Mouse (Mus musculus) hindbrain, embryonic 16.5 days (tissue): Measurements from ENCODE around the gene Vars2. TPM values are rescaled to one million over a fixed set of nuclear protein-coding genes. Genes with fewer than 3 reads are reported as not detected.

Experiments
- ATAC-seq: fragments of 200-750 bp; cut with Nextera tagmentation; 2 replicates; pipeline ENCODE4 v1.8.0; 2017; ENCODE audit warnings: moderate TSS enrichment, moderate library complexity
- H3K27ac ChIP-seq: fragments of 300-500 bp; sonication (generic); 2 replicates; pipeline ENCODE4 v1.5.1; 2014; ENCODE audit warnings: low read depth, mild to moderate bottlenecking, control low read depth, low read length, moderate library complexity
- H3K27me3 ChIP-seq: fragments of 300-500 bp; sonication (generic); replicated peaks from 2 replicates; pipeline ENCODE4 v1.6.1; 2014; ENCODE audit warnings: low read length; ENCODE audit not compliant: control insufficient read depth, insufficient read depth
- H3K36me3 ChIP-seq: fragments of 300-500 bp; sonication (generic); 2 replicates; pipeline ENCODE4 v1.6.1; 2014; ENCODE audit warnings: mild to moderate bottlenecking, low read length, moderate library complexity, mixed read lengths; ENCODE audit not compliant: control insufficient read depth, insufficient read depth
- H3K4me1 ChIP-seq: fragments of 300-500 bp; sonication (generic); 2 replicates; pipeline ENCODE4 v1.6.1; 2014; ENCODE audit warnings: low read depth, low read length; ENCODE audit not compliant: control insufficient read depth, insufficient read depth
- H3K4me2 ChIP-seq: fragments of 300-500 bp; sonication (generic); 2 replicates; pipeline ENCODE4 v1.6.1; 2014; ENCODE audit warnings: mild to moderate bottlenecking, low read length, control low read depth, moderate library complexity
- H3K4me3 ChIP-seq: fragments of 300-500 bp; sonication (generic); 2 replicates; pipeline ENCODE4 v1.5.1; 2014; ENCODE audit warnings: mild to moderate bottlenecking, low read length, control low read depth, moderate library complexity
- H3K9ac ChIP-seq: fragments of 300-500 bp; sonication (generic); 2 replicates; pipeline ENCODE4 v1.6.1; 2014; ENCODE audit warnings: low read depth, mild to moderate bottlenecking, control low read depth, low read length, moderate library complexity
- H3K9me3 ChIP-seq: fragments of 300-500 bp; sonication (generic); 2 replicates; pipeline ENCODE4 v1.6.1; 2014; ENCODE audit warnings: mild to moderate bottlenecking, low read length, moderate library complexity; ENCODE audit not compliant: control insufficient read depth
- WGBS: fragments of 180-500 bp; shearing (Covaris S2); extraction: QIAGEN DNeasy Blood & Tissue Kit; methylation state at CpG from one replicate; pipeline ENCODE4 v1.1.7; 2014; 5-methylcytosine and 5-hydroxymethylcytosine counted together
- polyA plus RNA-seq: library from polyadenylated mRNA; unstranded; fragments of >200 nt; fragmentation: Nextera tagmentation; extraction: Ambion mirVana; gene quantifications from 2 replicates; pipeline ENCODE4 v1.2.1, GENCODE M21; 2015

Gene Vars2
- 16.7 and 17.9 TPM in 2 replicates for polyA plus RNA-seq

DNA sequence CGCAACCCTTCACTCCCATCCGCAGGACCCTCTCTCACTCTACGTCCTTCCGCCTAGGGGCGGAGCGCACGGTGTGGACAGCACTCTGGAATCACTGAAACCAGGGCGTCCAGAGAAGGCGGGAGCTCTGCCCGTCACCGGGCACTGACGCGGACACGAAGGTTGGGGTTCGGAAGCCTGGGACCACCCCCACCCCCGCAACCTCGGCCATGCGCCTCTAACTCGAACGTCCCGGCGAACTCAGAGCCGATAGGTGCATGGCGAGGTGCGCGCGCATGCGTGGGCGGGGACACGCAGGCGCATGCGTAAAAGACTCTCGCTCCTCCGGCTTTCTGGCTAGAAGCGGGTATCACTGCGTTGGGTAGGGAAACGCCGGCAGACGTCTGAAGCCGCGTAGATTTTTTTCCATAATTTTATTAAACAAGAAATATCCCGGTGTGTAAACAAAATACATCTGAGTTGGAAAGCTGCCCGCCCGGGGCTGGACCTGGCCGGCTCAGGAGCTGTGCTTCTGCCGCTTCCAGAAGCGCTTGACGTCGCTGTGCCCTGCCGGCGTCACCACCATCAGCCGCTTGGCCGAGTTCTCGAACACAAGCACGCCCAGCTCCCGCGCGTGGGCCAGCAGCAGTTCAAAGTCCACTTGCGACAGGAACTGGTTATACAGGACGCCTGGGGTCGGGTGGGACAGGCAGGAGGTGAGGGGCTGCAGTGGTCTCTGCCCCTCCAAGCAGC, at the start of gene Vars2:
TSS of gene Vars2 (minus strand) at position 259 of the 732 bp plus-strand sequence.
- WGBS = under 1% methylated on average over 61 of the region's 61 CpGs
- peak; percentile 92 for ATAC-seq
- Histone ChIP-seq H3K4me1 (peaks cover 18% of the 10 kb centered on the region), H3K4me3 (peak within 1 kb of the TSS; percentile 83), H3K36me3 (peaks cover 9% of the 10 kb centered on the region; the same call in 1 of the 2 replicates), H3K9ac (peak within 1 kb of the TSS; percentile 89), H3K4me2 (peak within 1 kb of the TSS; percentile 91), H3K9me3 (no peaks in the 10 kb centered on the region), H3K27me3 (no peaks in the 10 kb centered on the region), H3K27ac (peak within 1 kb of the TSS; percentile 88)

DNA sequence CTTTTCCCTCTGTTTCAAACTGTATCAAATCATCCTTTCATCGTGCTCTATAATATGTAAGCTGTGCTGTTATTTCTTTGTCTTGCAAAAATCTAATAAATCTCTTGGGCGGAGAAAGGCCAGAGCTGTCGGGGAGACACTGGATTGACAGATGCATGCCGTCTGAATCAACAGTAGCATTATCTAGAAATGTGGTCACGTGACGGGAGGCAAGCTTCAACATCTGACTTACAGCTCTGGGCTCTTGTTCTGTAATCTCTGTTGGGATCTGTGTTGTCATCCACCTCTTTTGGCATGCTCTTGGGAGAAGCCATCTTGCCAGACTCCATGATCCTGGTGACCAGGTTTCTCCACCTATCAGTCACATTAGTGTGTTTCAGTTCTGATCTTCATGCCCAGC, 49.7 kb upstream of the Vars2 start:
- Histone ChIP-seq H3K36me3 (no peaks in the 10 kb centered on the region), H3K27me3 (no peaks in the 10 kb centered on the region), H3K9me3 (no peaks in the 10 kb centered on the region), H3K9ac (no peak overlapping the region), H3K4me2 (no peak overlapping the region), H3K4me1 (peaks cover 5% of the 10 kb centered on the region; the same call in 1 of the 2 replicates), H3K4me3 (no peak overlapping the region), H3K27ac (no peak overlapping the region)
- WGBS = 83% methylated on average over 6 of the region's 6 CpGs
- ATAC-seq = no peak

DNA sequence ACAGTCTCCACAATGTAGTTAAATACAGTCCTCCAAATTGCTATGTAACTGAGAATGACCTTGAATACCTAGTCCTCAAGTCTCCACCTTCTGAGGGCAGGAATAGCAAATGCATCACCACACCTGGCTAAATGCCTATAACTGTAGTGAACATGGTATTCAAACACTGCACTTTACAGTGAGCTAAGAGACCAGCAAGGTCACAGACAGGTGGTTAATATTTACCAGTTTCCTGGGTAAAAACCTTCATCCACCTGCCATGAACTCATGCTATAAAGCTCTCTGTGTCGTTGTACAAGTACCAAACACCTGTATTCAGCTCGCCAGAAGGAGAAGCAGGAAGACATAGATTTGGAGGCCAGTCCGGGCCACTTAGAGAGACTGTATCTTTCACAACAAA, 48.7 kb upstream of the Vars2 start:
- Histone ChIP-seq H3K27ac (no peak overlapping the region), H3K4me1 (peaks cover 5% of the 10 kb centered on the region; the same call in 1 of the 2 replicates), H3K4me3 (no peak overlapping the region), H3K36me3 (no peaks in the 10 kb centered on the region), H3K9me3 (no peaks in the 10 kb centered on the region), H3K4me2 (no peak overlapping the region), H3K27me3 (no peaks in the 10 kb centered on the region), H3K9ac (no peak overlapping the region)
- 91% methylated on average over 3 of the region's 3 CpGs for WGBS
- no peak for ATAC-seq

DNA sequence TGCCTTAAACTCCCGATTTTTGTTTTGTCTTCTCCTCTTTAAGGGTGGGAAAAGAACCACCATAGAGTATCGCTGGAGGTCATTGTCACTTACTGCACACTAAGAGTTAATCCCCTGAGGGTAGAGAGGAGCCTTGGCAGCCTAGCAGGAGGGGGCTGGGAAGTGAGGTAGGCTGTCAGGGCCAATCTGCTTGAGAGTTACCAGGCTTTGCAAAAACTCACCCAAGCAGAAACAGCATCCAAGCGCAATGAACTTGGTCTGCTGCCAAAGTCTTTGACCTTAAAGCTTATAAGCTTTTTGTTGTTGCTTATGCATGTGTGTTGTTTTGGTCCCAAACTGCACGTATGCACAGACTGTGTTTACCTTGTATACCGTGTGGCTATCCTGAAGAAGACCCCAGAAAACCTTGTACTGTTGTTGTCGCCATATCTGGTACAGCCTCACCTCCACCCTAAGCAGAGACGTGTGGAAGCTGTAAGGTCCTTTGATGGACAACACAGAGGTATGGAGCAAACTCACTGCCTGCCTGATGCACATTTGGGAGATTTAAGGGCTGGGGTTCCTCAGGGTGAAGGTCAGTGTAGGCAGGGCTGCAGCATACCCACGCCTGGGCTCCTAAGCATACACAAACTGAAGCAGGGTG, 43.4 kb upstream of the Vars2 start:
- no peaks in the 10 kb centered on the region for H3K27me3 ChIP-seq
- ATAC-seq = peak; percentile 79
- H3K36me3 ChIP-seq = no peaks in the 10 kb centered on the region
- H3K4me2 ChIP-seq = no peak overlapping the region
- H3K4me3 ChIP-seq = no peak overlapping the region
- H3K4me1 ChIP-seq = peaks cover 9% of the 10 kb centered on the region
- 25% methylated on average over 8 of the region's 8 CpGs for WGBS
- no peaks in the 10 kb centered on the region for H3K9me3 ChIP-seq
- H3K27ac ChIP-seq = no peak overlapping the region; the same call in 1 of the 2 replicates
- no peak overlapping the region for H3K9ac ChIP-seq

DNA sequence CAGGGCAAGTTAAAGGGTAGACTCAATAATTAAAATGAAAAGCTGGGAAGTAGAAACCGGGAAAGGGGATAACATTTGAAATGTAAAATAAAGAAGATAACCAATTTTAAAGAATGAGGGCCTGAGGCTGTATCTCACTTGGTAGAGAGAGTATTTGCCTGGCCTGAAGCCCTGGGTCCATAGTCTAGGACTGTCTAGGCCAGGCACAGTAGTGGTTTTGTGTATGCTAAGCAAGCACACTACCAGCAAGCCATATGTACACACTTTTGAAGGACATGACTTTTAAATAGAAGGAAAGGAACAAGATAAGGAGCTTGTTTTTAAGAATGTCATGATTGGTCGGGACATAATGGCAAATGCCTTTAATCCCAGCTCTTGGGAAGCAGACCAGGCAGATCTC, 41.2 kb upstream of the Vars2 start:
- peaks cover 23% of the 10 kb centered on the region for H3K4me1 ChIP-seq

DNA sequence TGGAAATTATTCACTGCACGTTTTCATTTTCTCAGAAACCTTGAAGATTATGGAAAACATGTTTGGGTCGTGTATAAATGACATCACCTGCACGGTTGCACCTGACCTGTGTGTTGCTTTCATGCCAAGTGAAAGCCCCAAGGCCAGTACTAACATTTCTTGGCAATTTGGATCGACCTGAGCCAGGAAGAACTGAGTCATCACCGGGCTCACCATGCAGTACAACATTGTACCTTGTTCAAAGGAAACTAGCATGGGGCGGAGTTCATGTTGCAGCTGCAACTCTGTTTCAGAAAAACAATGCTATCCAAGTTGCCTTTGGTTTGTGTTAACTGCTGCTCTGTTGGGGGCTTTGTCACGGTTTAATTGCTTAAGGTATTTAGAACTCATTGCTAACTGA, 40.5 kb upstream of the Vars2 start:
- no peak overlapping the region for H3K4me3 ChIP-seq
- H3K27me3 ChIP-seq = no peaks in the 10 kb centered on the region
- ATAC-seq = no peak
- 71% methylated on average over 7 of the region's 7 CpGs for WGBS
- no peaks in the 10 kb centered on the region for H3K36me3 ChIP-seq
- H3K27ac ChIP-seq = no peak overlapping the region
- H3K4me2 ChIP-seq = no peak overlapping the region
- H3K9ac ChIP-seq = no peak overlapping the region
- no peaks in the 10 kb centered on the region for H3K9me3 ChIP-seq
- peaks cover 24% of the 10 kb centered on the region for H3K4me1 ChIP-seq

More for the DNA sequence above, 41.2 kb upstream of the Vars2 start:
- Histone ChIP-seq H3K9me3 (no peaks in the 10 kb centered on the region), H3K36me3 (no peaks in the 10 kb centered on the region), H3K9ac (no peak overlapping the region), H3K4me3 (no peak overlapping the region), H3K27ac (no peak overlapping the region), H3K4me2 (no peak overlapping the region), H3K27me3 (no peaks in the 10 kb centered on the region)
- ATAC-seq = no peak
- 88% methylated on average over 2 of the region's 2 CpGs for WGBS

DNA sequence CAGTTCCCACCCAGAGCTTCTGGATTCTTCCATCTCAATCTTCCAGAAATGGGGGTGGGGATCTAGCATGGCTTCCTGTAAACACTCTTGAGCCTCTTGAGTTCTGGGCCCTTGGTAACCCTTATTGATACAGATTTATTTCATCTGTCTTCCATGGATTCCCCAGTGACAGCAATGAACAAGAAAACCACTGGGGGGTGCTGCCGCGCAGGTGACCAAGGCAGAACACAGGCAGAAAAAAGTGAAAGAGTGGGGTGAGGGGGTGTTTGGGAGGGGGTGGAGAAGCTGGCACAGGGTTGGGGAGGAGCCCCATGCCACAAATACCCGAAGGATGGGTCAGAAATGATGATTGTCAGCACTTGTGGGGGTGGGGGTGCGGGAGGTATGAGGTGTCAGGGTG, 38.4 kb upstream of the Vars2 start:
- H3K4me2 ChIP-seq = no peak overlapping the region
- 17% methylated on average over 4 of the region's 4 CpGs for WGBS
- H3K27ac ChIP-seq = no peak overlapping the region; the same call in 1 of the 2 replicates
- H3K9ac ChIP-seq = no peak overlapping the region
- H3K36me3 ChIP-seq = no peaks in the 10 kb centered on the region
- H3K4me1 ChIP-seq = peaks cover 33% of the 10 kb centered on the region
- no peaks in the 10 kb centered on the region for H3K9me3 ChIP-seq
- H3K4me3 ChIP-seq = no peak overlapping the region
- no peaks in the 10 kb centered on the region for H3K27me3 ChIP-seq
- no peak for ATAC-seq

DNA sequence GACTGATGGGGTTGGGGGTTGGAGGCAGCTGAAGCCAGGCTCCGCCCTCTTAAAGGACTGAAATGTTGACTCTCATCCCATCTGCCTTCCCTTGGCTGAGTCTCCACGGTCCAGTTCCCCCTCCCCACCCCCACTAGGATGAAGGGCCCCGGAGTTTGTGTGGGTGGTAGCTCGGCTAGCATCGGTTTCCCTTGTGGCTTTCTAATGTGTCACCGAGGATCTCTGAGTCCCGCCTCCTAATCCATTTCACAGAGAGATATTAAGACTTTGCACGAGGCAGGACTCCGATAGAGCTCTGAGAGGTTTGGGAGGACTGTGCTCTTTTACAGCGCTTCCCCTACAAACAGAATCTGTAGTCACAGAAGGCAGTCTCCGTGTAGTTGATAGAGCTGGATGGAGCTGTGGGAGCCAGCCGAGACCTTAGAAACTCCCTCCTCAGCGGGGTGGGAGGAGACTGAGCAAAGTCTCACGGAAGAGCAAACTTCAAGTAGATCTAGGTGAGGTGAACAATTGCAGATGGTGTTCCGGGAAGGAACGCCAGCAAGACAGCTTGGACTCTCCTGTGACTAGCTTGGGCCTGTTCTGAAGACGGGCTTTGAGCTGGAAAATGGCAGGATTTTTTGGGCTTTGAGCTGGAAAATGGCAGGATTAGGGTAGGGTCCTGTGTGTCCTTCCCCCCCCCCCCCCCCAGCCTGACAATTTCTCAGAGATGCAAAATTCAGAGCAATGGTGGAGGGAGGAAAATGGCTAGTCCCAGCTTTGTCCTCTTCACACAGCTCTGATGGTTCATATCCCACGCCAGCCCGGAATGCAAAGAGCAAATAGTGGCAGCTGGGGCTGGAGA, 37.5 kb upstream of the Vars2 start, which contains the start of gene Ddr1:
TSS of gene Ddr1 (minus strand) at position 1 of the 844 bp plus-strand sequence.
- H3K9ac ChIP-seq = peak within 1 kb of the TSS; percentile 78
- WGBS = 3% methylated on average over 19 of the region's 19 CpGs

More for the DNA sequence above, 37.5 kb upstream of the Vars2 start, which contains the start of gene Ddr1:
- peak; percentile 58 for ATAC-seq
- Histone ChIP-seq H3K27me3 (no peaks in the 10 kb centered on the region), H3K9me3 (no peaks in the 10 kb centered on the region), H3K36me3 (no peaks in the 10 kb centered on the region), H3K4me3 (peak within 1 kb of the TSS; percentile 76), H3K4me1 (peaks cover 26% of the 10 kb centered on the region), H3K27ac (peak within 1 kb of the TSS; percentile 93), H3K4me2 (peak within 1 kb of the TSS; percentile 62)
